Mouse (Mus musculus): ENCODE results near the gene Gbp5. TPM values are rescaled to one million over a fixed set of nuclear protein-coding genes. Genes with fewer than 3 reads are reported as not detected.

The Gbp5 gene
- polyA plus RNA-seq, 1 experiment from 2014 or later: not detected

GRCm38 (mm10) chr3:142495146-142495655 is 1.4 kb downstream of the Gbp5 start:
- peaks cover 4% of the 10 kb centered on the region; the same call in 1 of the 2 replicates for H3K4me1 ChIP-seq (replicated peaks; ENCODE audit: control insufficient read depth, insufficient read depth, low read length)
- H3K4me2 ChIP-seq (ENCODE audit: low read length): no peak overlapping the region
- WGBS: 94% methylated on average over 5 of the region's 5 CpGs
- no peaks in the 10 kb centered on the region for H3K9me3 ChIP-seq (ENCODE audit: control insufficient read depth, low read length)
- ATAC-seq: no peak
- no peaks in the 10 kb centered on the region for H3K27me3 ChIP-seq (replicated peaks; ENCODE audit: control insufficient read depth, insufficient read depth, low read length)
- no peaks in the 10 kb centered on the region for H3K36me3 ChIP-seq (ENCODE audit: control insufficient read depth, insufficient read depth)
- no peak overlapping the region for H3K27ac ChIP-seq (ENCODE audit: low read length)
- no peak overlapping the region for H3K9ac ChIP-seq (replicated peaks; ENCODE audit: low read depth, low read length)
- H3K4me3 ChIP-seq (replicated peaks; ENCODE audit: low read length): no peak overlapping the region

DNA sequence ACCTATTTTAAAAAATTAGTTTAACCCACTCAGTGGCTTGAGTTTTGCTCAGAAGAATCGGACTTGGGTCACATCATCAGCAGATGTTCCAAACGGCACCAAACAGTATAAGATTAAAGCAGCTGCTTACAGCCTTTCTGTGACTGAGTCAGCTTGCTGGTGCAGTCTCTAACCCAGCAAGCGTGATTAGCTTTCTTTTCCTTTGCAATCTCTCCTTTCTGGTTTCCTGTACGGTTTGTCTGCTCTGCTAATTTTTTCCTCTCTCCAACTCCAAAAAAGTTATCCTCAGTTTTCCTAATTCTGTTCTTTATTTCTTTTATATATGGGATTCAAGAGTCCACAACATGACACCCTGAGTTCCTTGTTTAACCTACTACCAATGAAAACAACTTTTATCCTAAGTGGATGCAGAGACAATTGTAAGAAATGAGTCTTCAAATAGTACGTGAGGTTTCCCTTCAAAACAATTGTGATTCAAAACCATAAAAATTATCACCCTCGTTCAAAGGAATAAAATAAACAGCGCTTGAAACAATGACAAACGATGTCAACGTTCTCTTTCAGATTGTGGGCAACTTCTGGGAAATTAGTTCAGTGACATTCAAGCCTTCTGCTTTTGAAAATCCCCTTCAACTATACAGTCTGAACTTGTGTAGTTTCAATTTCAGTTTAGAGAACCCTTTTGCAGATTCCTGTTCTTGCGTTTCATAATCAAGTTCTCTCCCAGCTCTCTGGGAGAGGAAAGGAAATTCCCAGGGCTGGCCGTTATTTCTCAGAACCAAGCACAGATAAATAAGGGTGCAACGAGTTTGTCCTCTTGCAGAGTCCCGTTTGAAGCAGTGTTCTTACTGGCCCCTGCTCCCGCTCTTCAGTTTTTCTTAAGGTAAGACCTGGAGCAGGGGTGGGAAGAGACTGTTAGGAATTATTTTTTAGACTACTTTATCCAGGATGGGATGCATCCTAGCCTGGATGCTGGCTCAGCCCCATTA is 2.6 kb downstream of the Gbp5 start:
- H3K27me3 ChIP-seq (replicated peaks; ENCODE audit: control insufficient read depth, insufficient read depth, low read length): no peaks in the 10 kb centered on the region
- no peaks in the 10 kb centered on the region for H3K9me3 ChIP-seq (ENCODE audit: control insufficient read depth, low read length)
- H3K4me1 ChIP-seq (replicated peaks; ENCODE audit: control insufficient read depth, insufficient read depth, low read length): peaks cover 4% of the 10 kb centered on the region; the same call in 1 of the 2 replicates
- no peak overlapping the region for H3K9ac ChIP-seq (replicated peaks; ENCODE audit: low read depth, low read length)
- H3K27ac ChIP-seq (ENCODE audit: low read length): no peak overlapping the region
- 59% methylated on average over 14 of the region's 14 CpGs for WGBS
- no peaks in the 10 kb centered on the region for H3K36me3 ChIP-seq (ENCODE audit: control insufficient read depth, insufficient read depth)
- 0 out of 2 replicates have a peak overlapping the region, but pooled peaks have one; percentile 1 for H3K4me2 ChIP-seq (ENCODE audit: low read length)
- no peak for ATAC-seq
- no peak overlapping the region for H3K4me3 ChIP-seq (replicated peaks; ENCODE audit: low read length)

DNA sequence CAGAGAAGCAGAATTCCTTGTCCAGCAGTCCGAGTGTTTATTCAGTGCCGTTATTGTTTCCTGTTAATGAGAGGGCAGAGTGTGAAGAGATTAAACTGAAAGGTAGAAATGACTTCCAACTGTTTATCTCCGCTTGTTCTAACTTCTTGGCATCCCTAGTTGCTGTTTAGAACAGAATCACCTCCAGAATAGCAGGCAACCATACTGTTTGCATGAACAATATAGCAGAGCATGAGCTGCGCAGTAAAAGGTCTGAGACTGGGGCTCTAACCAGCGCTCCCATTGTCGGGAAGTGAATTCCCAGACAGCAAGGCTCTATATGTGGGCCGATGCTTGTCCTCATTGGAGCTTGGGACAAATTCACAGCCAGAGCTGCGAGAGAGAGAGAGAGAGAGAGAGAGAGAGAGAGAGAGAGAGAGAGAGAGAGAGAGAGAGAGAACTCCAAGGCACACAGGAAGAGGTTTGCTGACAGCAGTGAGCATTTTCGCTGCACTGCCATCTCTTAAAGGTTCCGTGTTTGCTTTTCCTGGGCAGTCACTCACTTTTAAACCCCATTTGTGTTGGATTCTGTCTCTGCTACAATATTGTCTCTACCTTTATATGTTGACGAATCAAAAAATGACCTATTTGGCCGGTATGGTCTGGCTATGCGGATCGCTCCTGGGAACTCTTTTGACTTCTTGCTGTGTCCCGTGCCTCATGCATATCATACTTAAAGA is 3.5 kb downstream of the Gbp5 start:
- Histone ChIP-seq H3K4me3 (replicated peaks; ENCODE audit: low read length) (no peak overlapping the region), H3K27me3 (replicated peaks; ENCODE audit: control insufficient read depth, insufficient read depth, low read length) (no peaks in the 10 kb centered on the region), H3K36me3 (ENCODE audit: control insufficient read depth, insufficient read depth) (no peaks in the 10 kb centered on the region), H3K9ac (replicated peaks; ENCODE audit: low read depth, low read length) (no peak overlapping the region), H3K9me3 (ENCODE audit: control insufficient read depth, low read length) (no peaks in the 10 kb centered on the region), H3K4me2 (ENCODE audit: low read length) (peak overlapping the region; percentile 1; the same call in 1 of the 2 replicates), H3K27ac (ENCODE audit: low read length) (no peak overlapping the region), H3K4me1 (replicated peaks; ENCODE audit: control insufficient read depth, insufficient read depth, low read length) (peaks cover 4% of the 10 kb centered on the region; the same call in 1 of the 2 replicates)
- ATAC-seq: no peak
- WGBS: 46% methylated on average over 15 of the region's 15 CpGs

GRCm38 (mm10) chr3:142498941-142499340 is 5.2 kb downstream of the Gbp5 start:
- 69% methylated on average over 5 of the region's 5 CpGs for WGBS
- H3K27ac ChIP-seq (ENCODE audit: low read length): no peak overlapping the region
- H3K36me3 ChIP-seq (ENCODE audit: control insufficient read depth, insufficient read depth): no peaks in the 10 kb centered on the region
- H3K4me2 ChIP-seq (ENCODE audit: low read length): no peak overlapping the region
- H3K9me3 ChIP-seq (ENCODE audit: control insufficient read depth, low read length): no peaks in the 10 kb centered on the region
- peaks cover 4% of the 10 kb centered on the region; the same call in 1 of the 2 replicates for H3K4me1 ChIP-seq (replicated peaks; ENCODE audit: control insufficient read depth, insufficient read depth, low read length)
- no peaks in the 10 kb centered on the region for H3K27me3 ChIP-seq (replicated peaks; ENCODE audit: control insufficient read depth, insufficient read depth, low read length)
- H3K4me3 ChIP-seq (replicated peaks; ENCODE audit: low read length): no peak overlapping the region
- no peak overlapping the region for H3K9ac ChIP-seq (replicated peaks; ENCODE audit: low read depth, low read length)
- peak; percentile 78 for ATAC-seq

DNA sequence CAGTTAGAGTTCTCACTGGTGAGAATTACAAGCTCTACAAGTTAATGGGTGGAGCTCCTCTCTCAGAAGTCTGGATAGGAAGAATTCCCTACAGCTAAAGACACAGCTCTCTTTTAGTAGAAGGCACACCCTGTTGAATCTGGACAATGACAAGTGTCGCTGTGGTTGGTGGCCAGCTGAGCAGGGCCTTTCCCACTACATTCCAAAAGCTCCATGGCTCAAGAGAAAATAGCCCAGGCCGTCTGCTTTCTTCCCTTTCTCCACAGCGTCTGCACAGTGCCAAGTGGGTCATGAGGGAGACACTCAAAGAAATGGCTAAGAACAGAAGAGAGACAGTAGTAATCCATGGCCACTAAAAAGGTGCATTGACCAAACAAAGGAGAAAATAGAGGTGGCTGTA is 34.3 kb downstream of the Gbp5 start:
- H3K4me3 ChIP-seq (replicated peaks; ENCODE audit: low read length): no peak overlapping the region
- ATAC-seq: no peak
- H3K4me2 ChIP-seq (ENCODE audit: low read length): no peak overlapping the region
- H3K4me1 ChIP-seq (replicated peaks; ENCODE audit: control insufficient read depth, insufficient read depth, low read length): peaks cover 8% of the 10 kb centered on the region
- H3K36me3 ChIP-seq (ENCODE audit: control insufficient read depth, insufficient read depth): no peaks in the 10 kb centered on the region
- H3K9me3 ChIP-seq (ENCODE audit: control insufficient read depth, low read length): no peaks in the 10 kb centered on the region
- 56% methylated on average over 3 of the region's 3 CpGs for WGBS
- H3K27me3 ChIP-seq (replicated peaks; ENCODE audit: control insufficient read depth, insufficient read depth, low read length): 0 out of 2 replicates have a peak, but pooled peaks cover 3% of the 10 kb centered on the region
- H3K27ac ChIP-seq (ENCODE audit: low read length): no peak overlapping the region
- no peak overlapping the region for H3K9ac ChIP-seq (replicated peaks; ENCODE audit: low read depth, low read length)

- WGBS: 67% methylated on average over 2 of the region's 2 CpGs
- Histone ChIP-seq H3K4me3 (replicated peaks; ENCODE audit: low read length) (peak overlapping the region; percentile 54), H3K36me3 (ENCODE audit: control insufficient read depth, insufficient read depth) (no peaks in the 10 kb centered on the region), H3K9ac (replicated peaks; ENCODE audit: low read depth, low read length) (no peak overlapping the region), H3K4me1 (replicated peaks; ENCODE audit: control insufficient read depth, insufficient read depth, low read length) (peaks cover 8% of the 10 kb centered on the region), H3K27ac (ENCODE audit: low read length) (no peak overlapping the region), H3K27me3 (replicated peaks; ENCODE audit: control insufficient read depth, insufficient read depth, low read length) (0 out of 2 replicates have a peak, but pooled peaks cover 3% of the 10 kb centered on the region), H3K9me3 (ENCODE audit: control insufficient read depth, low read length) (no peaks in the 10 kb centered on the region), H3K4me2 (ENCODE audit: low read length) (peak overlapping the region; percentile 96)
- 0 out of 2 replicates have a peak, but pooled peaks have one; percentile 10 for ATAC-seq
These were observed 35.8 kb downstream of the Gbp5 start for GRCm38 (mm10) chr3:142529597-142529996.

GRCm38 (mm10) chr3:142530087-142530953 is 36.5 kb downstream of the Gbp5 start, which contains the start of gene Gbp7:
Gbp7 (plus strand) TSS chr3:142530342.
- H3K4me3 ChIP-seq (replicated peaks; ENCODE audit: low read length): peak within 1 kb of the TSS; percentile 54
- 2% methylated on average over 30 of the region's 30 CpGs for WGBS
- no peaks in the 10 kb centered on the region for H3K9me3 ChIP-seq (ENCODE audit: control insufficient read depth, low read length)
- H3K36me3 ChIP-seq (ENCODE audit: control insufficient read depth, insufficient read depth): no peaks in the 10 kb centered on the region
- peak within 1 kb of the TSS; percentile 96 for H3K4me2 ChIP-seq (ENCODE audit: low read length)
- no peak within 1 kb of the TSS for H3K27ac ChIP-seq (ENCODE audit: low read length)
- peak within 1 kb of the TSS; percentile 53 for H3K9ac ChIP-seq (replicated peaks; ENCODE audit: low read depth, low read length)
- H3K4me1 ChIP-seq (replicated peaks; ENCODE audit: control insufficient read depth, insufficient read depth, low read length): peaks cover 8% of the 10 kb centered on the region
- ATAC-seq: peak; percentile 82
- H3K27me3 ChIP-seq (replicated peaks; ENCODE audit: control insufficient read depth, insufficient read depth, low read length): 0 out of 2 replicates have a peak, but pooled peaks cover 3% of the 10 kb centered on the region

DNA sequence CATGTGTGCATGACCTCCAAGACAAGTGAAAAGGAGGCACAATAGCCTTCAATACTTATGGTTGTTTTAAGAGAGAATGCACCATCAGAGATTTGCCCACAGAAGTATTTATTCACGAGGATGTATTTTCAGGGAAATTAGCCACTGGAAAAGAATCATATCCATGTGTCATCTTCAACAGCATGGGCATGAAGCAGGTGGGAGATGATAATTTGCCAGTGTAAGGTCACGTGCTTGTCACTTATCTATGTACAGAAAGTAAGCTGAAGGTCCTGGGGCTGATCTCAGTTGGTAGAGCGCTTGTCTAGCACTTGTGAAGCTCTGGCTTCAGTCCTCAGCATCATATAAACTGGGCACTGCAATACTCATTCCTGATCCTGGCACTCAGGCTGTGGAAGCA is 37.8 kb downstream of the Gbp5 start:
- WGBS: 90% methylated on average over 3 of the region's 3 CpGs
- H3K4me3 ChIP-seq (replicated peaks; ENCODE audit: low read length): no peak overlapping the region

More for the DNA sequence above, 37.8 kb downstream of the Gbp5 start:
- Histone ChIP-seq H3K36me3 (ENCODE audit: control insufficient read depth, insufficient read depth) (no peaks in the 10 kb centered on the region), H3K4me2 (ENCODE audit: low read length) (no peak overlapping the region), H3K27ac (ENCODE audit: low read length) (no peak overlapping the region), H3K4me1 (replicated peaks; ENCODE audit: control insufficient read depth, insufficient read depth, low read length) (peaks cover 8% of the 10 kb centered on the region), H3K9ac (replicated peaks; ENCODE audit: low read depth, low read length) (no peak overlapping the region), H3K9me3 (ENCODE audit: control insufficient read depth, low read length) (no peaks in the 10 kb centered on the region), H3K27me3 (replicated peaks; ENCODE audit: control insufficient read depth, insufficient read depth, low read length) (0 out of 2 replicates have a peak, but pooled peaks cover 3% of the 10 kb centered on the region)
- ATAC-seq: no peak

All from forebrain, embryonic 16.5 days (tissue).